Mouse (Mus musculus) spleen, postnatal 10 days (tissue): ENCODE measurements around the gene Gm36864.

Experiments used
- DNase-seq, 2 experiments: peaks; one replicate each; pipeline ENCODE4 v3.0.0; 2021 to 2022; ENCODE audit warnings: low spot score in 2 of 2

Gene Gm36864

DNA sequence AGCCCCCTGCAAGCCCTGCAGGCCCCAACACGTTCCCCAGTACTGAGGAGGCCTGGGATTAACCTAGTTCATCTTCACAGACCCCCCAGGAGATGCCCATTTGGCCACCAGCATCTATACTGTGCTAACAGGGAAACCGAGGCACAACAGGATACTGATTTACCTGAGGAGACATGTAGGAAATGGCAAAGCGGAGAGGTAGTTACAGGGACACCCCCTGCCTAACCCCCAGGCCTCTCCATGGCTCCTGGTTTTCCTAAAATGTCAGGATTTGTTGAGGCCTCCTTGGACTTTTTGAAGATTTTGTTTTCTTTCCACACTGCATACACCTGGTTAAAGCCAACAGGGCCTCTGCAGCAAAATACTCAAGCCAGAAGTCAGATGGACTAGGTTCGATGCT is 21.3 kb downstream of the Gm36864 start, which contains the start of gene Acp4:
TSS of gene Acp4 (minus strand) at position 101 of the 400 bp plus-strand sequence.
- DNase-seq = no peak

DNA sequence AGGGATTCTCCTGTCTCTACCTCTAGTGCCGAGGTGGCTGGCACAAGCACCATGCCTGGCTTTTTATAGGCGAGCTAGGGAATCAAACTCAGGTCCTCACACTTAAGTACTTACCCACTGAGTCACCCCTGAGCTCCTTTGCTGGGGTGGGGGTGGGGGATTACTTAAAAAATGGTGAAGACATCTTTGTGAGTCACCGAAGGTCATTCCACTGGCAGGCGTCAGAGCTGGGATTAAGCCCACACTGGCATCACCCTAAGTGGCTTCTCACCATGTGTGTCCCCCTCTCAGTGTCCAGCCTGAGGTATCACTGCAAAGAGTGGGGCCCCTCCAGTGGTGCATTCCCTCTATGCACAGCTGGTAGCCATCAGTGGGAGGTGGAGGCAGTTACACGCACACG is 24.4 kb downstream of the Gm36864 start:
- no peak for DNase-seq

DNA sequence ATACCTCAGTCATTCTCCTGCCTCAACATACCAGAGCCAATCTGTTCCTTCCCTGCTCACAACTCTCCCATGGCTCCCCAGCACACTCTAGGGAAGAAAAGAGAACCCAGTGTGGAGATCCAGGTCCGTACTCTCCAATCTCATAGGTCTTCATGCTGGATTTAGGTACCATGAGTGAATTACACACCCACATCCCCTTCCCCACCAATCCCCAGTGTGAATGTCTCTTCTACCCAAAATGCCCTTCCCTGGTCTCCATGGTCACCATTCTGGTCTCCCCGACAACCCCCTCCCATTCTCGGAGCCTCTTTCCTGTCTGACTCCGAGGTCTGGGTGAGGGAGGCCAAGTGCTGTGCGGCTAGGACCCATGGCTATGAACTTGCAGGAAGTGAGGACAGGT is 25.2 kb downstream of the Gm36864 start, which contains the start of gene Gm15517:
TSS of gene Gm15517 (plus strand) at position 301 of the 400 bp plus-strand sequence.
- DNase-seq = no peak

DNA sequence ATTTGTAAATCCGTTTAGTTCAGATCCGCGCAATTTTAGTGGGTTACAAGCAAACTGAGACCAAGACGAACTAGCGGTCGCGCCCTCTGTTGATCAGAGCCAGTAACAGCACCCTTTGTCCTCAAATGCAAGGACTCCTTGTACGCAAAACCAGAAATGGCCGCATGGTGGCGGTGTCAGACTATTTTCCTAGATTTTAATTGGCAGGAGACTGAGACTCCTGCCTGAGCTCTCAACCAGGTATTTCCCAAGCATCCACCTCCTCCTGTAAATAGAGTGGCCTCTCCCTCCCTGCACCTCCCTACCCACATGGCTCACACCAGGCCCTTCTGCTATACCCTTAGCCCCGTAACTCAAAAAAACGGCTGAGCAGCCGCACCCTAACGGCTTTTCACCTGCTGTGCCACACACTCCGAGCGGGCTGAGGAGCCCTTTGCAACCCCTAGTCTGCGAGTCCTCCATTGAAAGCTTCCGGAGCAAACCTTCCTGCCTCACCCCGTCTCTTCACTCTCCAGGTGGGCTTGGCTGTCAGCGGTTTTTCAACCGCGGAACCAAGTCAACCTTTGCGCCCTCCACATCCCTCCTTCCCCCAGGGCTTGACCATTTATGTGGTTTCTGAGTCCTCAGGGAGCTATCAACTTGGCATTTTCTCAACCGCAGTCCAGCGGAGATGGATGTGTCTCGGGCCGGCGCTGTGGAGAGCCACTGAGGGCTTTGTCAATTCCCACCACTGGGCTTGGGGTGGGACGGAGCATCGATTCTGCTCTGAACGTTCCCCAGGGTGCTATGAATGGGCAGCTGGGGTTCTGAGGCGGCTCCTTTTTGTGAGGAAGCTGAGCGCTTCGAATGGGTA is 27.0 kb downstream of the Gm36864 start:
- DNase-seq = peak; percentile 89 to 94

DNA sequence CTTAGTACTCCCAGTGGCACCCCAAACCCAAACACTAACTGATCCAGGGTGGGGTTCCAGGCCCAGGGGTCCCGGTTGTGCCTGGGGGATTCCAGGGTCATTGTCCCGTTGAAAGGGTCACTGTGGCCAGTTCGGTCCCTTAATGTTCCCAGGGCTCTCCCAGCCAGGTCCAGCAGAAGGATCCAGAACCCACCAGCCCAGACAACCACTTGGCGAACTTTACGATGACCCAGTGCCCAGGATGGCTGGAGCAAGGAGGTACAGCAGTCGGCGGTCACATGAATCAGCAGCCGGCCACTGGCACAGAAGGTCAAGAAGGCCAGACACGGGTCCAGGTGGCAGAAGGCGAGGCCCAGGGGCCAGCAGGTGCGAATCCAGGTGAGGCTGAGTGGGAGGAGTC is 32.1 kb downstream of the Gm36864 start:
- DNase-seq = no peak

DNA sequence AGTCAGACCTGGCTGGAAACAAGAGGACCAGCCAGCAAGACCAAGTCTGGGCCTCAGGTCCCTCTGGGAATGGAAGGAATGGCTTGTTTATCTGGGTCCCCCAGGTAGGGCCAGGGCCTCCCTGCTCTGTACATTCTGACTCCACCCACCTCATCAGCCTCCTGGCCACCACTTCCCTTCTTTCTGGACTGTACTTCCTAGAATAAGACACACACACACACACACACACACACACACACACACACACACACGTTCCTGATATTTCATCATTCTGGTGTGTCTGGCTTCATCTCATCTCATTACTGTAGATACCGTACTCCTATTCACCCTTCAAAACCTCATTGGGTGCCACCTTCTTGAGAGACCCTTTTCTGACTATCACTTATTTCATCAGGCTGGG is 33.4 kb downstream of the Gm36864 start:
- DNase-seq = no peak

DNA sequence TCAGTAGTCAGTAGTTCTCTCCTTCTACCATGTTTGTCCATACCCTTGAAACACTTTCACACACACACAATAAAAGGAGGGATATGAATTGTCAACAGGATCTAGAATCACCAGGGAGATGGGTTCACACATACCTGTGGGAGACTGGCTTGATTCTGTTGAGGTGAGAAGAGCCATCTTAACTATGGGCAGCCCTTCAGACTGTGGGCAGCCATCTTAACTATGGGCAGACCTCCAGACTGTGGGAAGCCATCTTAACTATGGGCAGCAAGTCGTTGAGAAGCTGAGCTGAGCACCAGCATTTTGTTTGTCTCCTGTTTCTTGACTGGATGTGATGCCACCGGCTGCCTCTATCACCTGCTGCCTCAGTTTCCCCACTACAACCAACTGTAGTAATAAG is 35.3 kb downstream of the Gm36864 start:
- no peak for DNase-seq

DNA sequence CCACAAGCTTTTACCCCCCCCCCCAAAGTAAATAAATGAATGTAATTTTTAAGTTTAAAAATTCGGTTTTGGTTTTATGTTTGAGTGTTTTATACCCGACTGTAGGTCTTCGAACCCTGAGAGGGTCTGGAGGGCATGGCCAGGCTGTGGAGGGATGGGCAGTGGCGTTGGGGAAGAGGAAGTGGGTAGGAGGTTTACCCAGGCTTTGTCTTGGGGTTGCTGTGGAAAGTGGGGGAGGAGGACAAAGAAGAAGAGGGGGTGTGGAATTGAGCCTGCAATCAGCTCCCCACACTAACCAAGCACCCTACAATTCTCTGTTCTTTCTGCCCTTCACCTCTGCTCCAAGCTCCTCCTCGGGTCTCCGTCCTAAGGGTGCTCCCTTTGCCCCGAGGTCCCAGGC is 36.6 kb downstream of the Gm36864 start:
- no peak for DNase-seq

DNA sequence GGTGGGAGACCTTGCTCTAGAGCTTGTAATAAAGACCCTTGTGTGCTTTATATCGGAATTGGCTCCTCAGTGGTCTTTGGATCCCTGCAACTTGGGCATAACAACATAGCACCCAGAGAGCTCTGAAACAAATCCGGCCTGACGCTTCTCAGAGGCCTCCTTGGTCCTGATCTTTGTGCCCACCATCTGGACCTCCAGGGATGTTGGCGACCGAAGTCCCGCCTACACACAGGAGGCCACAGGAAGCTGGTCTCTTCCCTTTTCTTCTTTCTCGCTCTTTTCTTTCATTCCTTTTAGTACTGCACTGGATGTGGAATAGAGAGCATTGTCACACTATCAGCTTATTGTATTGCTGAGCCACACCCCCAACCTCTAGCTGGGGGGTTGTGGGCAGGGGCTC is 37.5 kb downstream of the Gm36864 start:
- DNase-seq = no peak

DNA sequence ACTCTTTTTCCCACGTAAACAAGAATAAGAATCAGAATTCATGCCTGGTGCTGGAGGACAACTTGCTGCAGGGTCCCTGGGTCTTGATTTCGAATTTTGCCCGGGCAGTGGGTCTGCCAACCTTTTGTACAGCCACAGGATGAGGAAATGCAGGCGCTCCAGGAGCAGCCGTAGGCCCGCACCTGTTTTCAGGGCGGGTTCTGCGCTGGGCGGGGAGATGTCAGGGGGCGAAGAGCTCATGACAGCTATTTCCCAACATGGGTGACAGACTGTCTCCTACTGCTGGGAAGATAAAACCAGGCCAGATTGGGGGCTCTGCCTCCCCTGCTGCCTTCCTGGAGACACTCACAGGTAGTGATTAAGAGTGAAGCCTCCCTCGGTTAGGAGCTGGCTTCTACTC is 38.1 kb downstream of the Gm36864 start:
- no peak for DNase-seq

DNA sequence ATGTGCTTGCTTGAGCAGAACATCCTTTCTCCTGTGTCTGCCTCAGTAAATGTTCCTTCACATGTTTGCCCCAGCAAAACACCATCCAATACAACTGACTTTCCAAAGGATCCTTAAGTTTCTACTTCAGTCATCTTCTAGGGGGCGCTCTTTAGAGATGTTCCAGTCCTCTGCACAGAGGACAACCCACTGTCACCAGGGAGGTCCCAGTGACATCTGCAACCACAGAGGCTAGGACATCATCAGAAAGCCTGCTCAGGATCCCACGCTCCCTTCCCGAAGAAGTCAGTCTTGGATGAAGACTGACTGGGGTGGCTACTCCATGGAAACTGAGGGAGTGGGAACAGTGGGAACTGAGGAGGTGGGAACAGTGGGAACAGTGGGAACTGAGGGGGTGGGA is 39.6 kb downstream of the Gm36864 start:
- DNase-seq = no peak

DNA sequence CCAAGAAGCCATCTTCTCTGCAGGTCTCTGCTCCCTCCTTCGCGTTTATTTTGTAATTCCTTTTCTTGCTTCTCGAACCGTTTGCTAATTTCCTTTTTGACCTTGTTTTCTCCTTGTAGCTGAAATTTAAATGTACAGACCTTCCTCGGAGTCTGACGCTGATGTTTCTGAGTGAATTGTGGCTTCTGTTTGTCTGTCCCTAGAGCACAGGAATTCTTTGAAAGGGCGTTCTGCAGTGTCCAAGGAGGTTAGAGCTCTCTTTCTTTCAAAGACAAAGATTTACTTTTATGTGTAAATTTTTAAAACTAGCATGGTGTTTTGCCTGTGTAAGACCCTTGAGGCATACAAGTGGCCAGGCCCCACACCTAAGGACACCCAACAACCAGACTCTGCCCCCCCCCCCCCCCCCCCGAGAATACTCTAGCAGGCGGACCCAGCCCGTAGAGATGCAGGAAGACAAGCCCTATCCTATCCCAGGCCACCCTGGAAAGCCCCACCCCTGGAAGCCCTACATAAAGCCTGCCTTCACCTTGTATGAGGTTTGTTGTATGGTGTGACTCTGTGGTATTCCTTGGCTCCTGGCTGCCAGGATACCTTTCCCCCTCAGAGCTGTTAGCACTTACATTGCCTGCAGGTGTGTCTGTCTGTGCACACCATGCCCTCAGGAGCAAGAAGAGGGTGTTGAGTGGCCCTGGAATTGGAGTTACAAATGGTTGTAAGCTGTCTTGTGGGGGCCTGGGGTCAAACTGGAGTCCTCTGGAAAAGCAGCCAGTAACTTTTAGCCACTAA is 40.7 kb downstream of the Gm36864 start:
- DNase-seq = no peak

DNA sequence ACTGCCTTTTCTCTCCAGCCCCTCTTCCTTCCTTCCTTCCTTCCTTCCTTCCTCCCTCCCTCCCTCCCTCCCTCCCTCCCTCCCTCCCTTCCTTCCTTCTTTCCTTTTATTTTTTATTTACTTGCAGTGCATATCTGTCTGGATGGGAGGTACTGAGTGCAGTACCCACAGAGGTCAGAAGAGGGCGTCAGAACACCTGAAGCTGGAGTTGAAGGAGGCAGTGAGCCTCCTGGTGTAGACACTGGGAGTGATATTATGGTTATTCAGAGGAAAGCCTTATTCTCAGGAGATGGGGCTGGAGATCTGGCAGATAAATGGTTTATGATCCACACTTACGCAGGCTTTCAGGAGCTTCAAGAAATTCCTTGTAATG is 41.3 kb downstream of the Gm36864 start:
- DNase-seq = peak in 1 of 2 experiments; percentile 58

DNA sequence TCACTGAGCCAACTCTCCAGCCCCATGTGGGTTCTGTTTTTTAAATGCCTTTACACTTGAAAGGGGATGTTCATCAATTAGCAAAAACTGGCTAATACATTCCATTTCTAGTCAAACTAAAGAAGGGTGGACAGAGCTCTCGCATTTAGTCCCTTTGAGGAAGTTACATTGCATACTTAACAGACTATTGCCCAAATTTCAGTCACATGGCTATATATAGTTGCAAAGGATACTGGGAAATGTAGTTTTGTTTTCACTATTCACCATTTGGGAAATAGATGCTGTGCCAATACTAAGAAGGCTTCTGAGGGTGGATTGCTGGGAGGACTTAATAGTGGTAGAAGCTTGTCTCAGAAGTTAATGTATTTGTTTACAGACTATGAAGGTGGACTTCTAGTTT is 45.0 kb downstream of the Gm36864 start:
- DNase-seq = no peak

DNA sequence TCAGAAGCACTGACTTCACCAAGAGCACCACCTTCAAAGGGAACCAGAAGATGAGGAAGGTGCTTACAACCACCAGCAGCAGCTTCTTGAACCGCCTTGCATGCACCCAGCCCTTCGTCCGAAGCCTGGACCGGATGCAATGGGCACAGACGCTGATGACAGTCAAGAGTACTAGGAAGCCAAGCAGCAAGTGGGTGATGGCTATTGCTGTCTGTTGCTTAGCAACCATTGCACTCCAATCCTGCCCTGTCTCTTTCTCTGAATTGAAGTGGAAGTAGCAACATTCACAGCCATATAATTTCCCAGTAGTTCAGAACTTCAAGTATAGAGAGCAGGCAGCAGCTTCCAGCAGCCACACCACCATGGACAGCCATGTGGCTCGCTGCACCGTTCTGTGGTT is 45.6 kb downstream of the Gm36864 start:
- DNase-seq = no peak

DNA sequence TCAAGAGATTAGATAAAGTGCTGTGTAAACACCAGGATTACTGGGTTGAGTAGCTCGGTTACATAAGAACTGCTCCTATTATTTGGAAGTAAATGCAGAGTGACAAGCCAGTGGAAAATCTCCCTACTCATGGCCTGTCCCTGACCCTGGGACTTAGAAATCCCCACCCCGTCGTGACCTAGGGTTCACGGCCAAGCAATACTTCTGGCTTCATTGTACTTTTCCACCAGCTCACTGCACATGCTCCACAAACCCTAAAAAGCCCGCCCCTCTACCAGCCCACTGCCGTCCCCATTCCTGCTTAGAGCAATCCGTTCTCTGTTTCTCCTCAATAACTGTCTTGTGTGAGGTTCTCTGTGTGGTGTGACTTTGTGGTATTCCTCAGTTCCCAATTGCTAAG is 51.8 kb downstream of the Gm36864 start:
- no peak for DNase-seq

DNA sequence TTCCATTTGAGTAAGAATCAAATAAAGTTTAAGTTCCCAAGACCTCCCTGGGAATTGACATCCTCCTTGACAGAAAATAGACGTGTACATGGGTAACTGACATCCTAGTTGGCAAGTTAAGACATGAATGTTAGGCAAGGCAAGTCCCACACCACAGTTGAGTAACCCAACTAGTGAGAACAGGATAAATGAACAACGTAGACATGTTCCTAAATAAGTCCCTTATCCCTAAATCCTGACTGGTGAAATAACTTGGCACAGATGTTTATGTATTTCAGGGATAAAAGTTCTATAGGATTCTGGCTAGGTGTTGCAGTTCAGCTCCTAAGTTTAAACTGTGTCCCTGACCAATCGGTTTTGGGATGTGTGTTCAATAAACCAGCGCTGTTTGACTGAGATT is 55.0 kb downstream of the Gm36864 start:
- no peak for DNase-seq

DNA sequence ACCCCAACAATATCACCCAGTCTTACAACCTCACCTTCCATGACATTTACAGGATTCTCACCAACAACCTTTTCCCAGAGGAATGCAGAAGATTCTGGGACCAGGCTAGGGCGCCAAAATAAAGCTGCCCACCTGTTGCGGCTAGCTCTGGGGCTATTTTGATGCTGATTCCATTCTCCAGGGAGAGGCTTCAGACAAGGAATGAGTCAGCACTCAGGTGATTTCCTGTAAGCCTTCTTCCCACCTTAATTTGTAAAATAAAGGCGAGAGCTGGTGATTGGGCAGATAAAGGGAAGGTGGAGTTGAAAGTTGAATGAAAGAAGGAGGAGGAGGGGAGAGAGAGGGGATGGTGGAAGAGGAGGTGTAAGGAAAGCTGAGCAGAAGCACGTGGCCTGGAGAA is 55.4 kb downstream of the Gm36864 start:
- DNase-seq = no peak
